Mouse (Mus musculus) ovary, postnatal 14 days (tissue): ENCODE data around the gene 9530068E07Rik.

Source experiments
- DNase-seq: peaks from one replicate; pipeline ENCODE4 v3.0.0; 2022; ENCODE audit warnings: low spot score

9530068E07Rik gene

DNA sequence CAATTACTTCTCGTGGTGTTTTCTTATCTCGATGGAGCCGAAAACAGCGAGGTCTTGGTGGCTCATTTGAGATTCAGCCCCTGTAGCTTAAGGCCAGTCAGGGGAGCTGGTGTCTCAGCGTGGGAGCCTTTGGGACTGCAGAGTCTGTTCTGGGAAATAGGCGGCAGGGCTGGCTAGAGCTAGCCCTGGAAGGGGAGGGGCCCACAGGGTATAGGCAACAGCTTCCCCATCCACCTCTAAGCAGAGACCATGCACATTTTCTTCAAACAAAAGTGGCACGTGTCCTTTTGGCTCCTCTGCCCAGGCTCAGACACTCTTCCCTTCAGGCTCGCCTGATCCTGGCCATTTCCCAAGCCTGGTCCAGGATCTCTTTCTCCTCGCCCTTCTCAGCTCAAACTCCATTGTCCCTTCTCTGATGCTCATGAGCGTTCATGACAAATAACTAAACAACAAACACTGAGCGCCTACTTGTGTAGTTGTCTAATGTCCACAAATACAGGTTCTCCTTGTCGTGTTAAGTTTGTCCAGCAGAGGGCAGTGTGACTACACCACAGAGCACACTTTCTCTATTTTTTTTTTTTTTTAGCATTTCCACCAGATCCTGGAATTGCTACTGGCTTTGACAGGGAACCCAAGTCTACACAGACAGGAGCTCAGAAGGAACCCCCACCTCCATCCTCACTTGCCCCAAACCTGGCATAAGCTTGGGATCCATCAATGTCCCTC is 25.0 kb downstream of the 9530068E07Rik start:
- peak; percentile 69 for DNase-seq

DNA sequence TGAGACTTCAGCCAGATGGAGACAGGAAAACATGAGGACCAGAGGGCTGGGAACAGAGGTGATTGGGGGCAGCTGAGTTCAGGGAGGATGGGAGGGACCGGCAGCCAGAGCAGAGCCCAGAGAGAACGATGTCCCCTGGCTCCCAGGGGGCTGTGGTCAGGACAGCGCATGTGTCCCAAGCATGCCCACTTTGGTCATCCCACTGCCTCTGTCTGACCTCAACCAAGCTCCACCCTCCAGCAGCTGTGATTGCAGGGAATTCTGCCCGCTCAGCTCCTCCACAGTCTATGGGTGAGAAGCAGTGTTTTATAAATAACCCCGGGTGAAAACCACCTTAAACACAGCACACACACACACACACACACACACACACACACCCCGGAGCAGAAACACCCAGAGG is 33.2 kb downstream of the 9530068E07Rik start:
- no peak for DNase-seq

DNA sequence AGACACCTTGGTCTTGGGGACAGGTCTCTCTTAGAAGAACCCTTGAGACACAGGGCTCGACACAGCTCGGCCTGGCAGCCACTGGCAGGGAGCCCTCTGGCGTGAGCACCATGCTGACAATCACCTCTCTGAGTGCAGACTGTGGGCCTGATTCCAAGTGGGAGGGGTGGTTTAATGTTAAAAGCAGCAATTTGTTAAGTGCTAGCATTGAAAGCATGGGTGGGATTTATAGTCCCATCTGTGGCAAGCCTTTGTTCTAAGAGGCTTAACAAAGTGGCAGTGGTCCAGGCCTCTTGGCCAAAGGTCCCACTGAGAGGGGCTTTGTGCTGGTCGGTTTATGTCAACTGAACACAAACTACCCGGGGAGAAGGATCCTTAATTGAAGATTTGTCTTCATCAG is 35.4 kb downstream of the 9530068E07Rik start:
- DNase-seq, result peak; percentile 31

DNA sequence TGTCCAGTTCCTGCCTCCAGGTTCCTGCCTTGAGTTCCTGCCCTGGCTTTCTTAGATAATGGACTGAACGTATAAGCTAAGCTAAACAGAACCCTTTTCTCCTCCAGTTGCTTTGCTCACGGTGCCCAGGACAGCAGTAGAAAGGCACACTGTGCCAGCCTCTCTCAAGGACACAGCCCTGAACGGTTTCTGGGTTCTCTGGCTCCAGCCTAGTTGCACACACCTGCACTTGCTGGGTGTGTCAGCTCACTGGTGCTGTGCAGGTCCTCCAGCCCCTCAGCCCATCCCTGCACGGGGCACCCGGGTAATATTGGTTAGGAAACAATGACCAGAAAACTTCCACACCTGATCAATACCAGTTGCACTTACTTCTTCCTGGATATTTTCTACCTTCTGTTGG is 35.9 kb downstream of the 9530068E07Rik start:
- no peak for DNase-seq

DNA sequence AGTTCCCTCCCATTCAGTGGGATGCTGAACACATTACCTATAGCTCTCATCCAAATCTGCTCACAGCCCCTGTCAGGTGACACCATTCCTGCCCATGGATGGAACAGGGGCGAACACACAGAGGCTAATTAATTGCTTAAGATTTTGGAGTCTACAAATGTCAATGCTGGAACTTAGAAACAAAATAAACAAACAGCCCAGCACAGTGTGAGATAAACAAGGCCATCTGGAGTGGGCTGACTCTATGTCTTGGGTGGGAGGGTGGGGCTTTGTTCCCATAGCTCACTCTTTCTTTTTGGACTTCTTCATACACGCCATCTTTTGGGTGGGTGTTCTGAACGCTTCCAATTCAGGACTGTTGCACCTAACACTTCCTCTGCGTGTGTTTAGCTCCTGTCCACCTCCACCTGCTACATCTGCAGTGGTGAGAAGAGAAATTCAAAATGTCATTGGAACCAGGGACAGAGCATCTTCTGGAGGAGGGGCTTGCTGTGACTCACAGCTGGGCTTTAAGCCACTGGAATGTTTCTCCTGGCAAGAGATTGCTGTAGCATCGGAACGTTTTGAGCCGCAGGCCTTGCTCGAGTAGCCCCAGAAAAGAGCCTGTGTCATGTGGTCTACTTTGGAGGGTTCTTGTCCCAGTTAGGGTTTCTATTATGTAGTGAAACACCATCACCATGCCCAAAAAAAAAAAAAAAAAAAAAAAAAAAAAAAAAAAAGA is 37.0 kb downstream of the 9530068E07Rik start:
- DNase-seq, result no peak

DNA sequence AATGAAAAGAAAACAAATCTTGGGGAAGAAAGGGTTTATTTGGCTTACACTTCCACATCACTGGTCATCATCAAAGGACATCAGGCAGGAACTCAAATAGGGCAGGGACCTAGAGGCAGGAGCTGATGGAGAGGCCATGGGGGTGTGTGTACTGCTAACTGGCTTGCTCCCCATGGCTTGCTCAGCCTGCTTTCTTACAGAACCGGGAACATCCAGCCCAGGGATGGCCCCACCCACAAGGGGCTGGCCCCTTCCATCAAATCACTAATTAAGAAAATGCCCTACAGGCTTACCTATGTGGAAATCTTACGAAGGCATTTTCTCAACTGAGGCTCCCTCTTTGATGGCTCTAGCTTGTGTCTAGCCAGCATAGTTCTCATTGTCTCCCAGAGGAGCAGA is 37.6 kb downstream of the 9530068E07Rik start:
- no peak for DNase-seq

DNA sequence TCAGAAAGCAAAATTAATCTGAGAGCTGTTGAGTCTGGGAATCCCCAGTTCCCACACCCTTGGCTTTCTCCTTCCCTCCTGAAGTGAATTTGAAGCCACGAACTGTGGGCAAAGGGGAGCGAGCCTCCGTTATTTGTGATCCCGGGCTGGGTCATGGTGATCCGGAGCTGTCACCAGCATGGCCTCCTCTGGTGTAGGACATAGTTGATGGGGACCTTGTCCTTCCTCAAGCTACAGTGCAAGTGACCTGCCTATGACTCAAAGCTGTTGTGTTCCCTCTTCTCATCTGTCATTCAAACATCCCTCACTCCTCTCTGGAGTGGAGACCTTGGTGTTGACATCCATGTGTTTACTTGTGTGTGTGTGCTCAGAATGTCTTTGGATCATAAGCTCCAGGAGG is 39.2 kb downstream of the 9530068E07Rik start:
- no peak for DNase-seq

DNA sequence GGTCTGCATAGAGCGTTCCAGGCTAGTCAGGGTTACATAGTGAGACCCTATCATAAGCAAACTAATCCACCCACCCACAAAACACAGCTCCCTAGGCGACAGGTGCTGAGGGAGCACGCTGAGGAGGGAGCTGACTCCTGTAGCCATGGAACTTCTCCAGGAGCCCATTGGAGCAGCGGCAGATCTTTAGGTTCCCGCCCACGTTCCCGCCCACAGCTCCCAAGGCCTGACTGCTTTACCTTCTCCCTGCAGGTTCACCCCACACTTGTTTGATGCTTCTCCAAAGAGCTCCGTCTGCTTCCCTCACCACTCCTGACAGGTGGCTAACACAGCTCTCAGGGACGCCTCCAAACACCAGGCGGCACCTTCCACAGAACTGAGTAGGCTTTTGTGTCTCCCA is 40.9 kb downstream of the 9530068E07Rik start:
- no peak for DNase-seq

DNA sequence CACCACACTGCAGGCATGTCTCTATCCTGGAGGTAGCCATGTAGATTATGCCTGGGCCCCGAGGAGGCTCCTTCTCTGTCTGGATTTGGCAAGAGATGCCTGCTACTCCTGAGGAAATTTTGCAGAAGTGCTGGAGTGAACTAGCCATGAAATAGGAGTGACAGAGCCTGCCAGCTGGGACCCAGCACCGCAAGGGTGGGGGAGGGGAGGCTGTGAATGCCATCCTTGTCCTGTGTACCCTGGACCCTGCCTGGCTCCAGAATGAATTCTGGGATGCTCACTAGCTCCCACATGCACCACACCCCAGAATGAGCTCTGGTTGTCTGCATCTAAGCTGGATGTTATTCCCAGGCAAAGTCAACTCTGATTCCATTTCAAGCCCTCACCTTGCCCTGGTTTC is 44.9 kb downstream of the 9530068E07Rik start:
- DNase-seq, result no peak

DNA sequence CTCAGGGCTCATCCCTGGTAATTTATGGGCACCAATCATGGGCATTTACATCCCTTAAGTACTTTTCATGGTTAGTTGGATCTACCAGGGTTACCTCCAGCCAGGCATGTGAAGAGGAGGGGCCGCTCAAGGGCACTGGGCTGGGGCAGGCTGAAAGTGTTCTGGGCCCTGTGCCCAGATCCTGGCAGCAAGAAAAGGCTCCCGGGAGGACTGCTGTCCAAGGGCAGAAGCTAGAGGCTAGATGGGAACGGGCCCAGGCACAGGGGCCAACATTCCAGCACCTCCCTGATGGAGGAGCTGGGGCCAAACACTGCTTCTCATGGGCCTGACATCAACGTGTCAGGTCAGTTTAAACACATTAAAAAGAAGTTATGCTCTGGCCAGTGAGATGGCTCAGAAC is 51.0 kb downstream of the 9530068E07Rik start:
- DNase-seq, result peak; percentile 45

DNA sequence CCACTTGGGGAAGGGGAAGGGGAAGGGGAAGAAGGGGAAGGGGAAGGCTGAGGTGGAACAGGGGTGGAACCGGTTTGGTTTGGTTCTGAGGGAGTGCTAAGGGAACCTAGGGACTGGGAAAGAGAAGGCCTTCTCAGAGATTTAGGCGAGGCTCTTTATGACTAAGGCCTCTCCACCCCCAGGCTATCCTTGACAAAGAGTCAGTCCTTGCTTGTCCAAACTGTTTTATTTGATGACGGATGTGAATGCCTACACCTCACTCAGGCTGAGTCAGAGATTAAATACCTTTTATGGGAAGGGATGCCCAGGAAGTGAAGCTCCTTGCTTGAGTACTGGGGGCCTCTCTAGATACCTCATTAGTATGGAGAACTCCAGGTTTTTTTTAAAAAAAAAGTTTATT is 52.8 kb downstream of the 9530068E07Rik start:
- no peak for DNase-seq

DNA sequence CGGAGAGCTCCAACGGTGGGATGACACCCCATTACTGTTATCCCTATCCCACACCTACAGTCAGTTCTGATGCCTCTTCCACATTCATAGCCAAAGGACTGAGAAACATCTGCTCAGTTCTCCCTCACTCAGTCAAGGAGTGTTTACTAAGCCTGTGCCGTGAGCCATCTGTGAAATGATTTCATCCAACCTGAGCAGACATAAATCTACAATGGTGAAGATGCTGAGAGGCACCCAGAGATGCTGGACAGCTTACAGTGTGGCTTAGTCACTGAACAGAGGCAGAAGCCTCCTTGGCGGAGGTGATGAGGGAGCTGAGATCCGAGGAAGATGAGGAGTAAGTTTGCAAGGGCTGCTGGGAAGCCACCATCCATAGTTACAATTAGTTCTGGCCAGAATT is 62.1 kb downstream of the 9530068E07Rik start:
- DNase-seq, result no peak
